Mouse (Mus musculus) B cell, adult 2 months (primary cell): ENCODE measurements around the gene Fbxl21.

Source experiments
- DNase-seq, 2 experiments: peaks; one replicate each; pipeline ENCODE4 v3.0.0; 2022

Gene Fbxl21

GRCm38 (mm10) chr13:56586046-56586445 lies 63.8 kb downstream of the Fbxl21 start:
- no peak for DNase-seq
